Mouse (Mus musculus) testis, adult 2 months (tissue): Measurements from ENCODE around the gene Crnkl1.

ENCODE experiments used
- CTCF ChIP-seq: fragments of 200-500 bp; IDR thresholded peaks from 2 replicates; pipeline ENCODE4 v1.5.1; 2012; ENCODE audit warnings: low read depth, mild to moderate bottlenecking, inconsistent platforms, low read length, moderate library complexity; ENCODE audit not compliant: control insufficient read depth, insufficient read depth, insufficient replicate concordance
- POLR2A ChIP-seq: fragments of 200-500 bp; IDR thresholded peaks from 2 replicates; pipeline ENCODE4 v1.6.1; 2012; ENCODE audit warnings: low read depth, mild to moderate bottlenecking, inconsistent platforms, low read length, moderate library complexity; ENCODE audit not compliant: control insufficient read depth

GRCm38 (mm10) chr2:145884913-145885785 lies 49.7 kb downstream of the Crnkl1 start:
- TF ChIP-seq CTCF, result no peak
- TF ChIP-seq POLR2A, result no peak
